Mouse (Mus musculus) stomach, postnatal 0 days (tissue): ENCODE data around the gene Tnfrsf8.

Source experiments
- CTCF ChIP-seq: IDR thresholded peaks from 2 replicates; pipeline ENCODE4 v1.5.1; 2016; ENCODE audit warnings: antibody characterized with exemption, low read depth, mild to moderate bottlenecking, moderate library complexity
- EP300 ChIP-seq: optimal IDR thresholded peaks from 2 replicates; pipeline ENCODE3; 2016; ENCODE audit warnings: antibody characterized with exemption

DNA sequence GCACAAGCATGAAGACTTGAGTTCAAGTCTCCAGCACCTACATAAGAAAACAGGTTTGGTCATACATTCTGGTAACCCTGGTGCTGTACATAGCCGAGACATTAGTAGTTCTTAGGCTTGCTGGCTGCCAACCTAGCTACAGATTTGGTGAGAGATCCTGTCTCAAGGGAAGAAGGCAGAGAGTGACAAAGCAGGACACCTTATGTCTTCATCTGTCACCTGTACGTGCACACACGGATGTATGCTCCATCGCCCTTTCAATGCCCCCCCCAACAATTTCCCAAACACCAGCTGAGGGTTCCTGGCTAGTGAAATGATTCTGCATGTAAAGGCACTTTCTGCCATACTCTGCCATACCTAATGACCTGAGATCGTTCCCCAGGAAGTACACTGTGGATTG, 58.8 kb downstream of the Tnfrsf8 start:
- TF ChIP-seq EP300 (no peak), CTCF (no peak)
